Mouse (Mus musculus): ENCODE measurements around the gene Hoxa10. TPM values are rescaled to one million over a fixed set of nuclear protein-coding genes. Genes with fewer than 3 reads are reported as not detected.

The Hoxa10 gene
- total and polyA plus RNA-seq, 3 experiments = not detected

GRCm38 (mm10) chr6:52263321-52263585, 22.6 kb upstream of the Hoxa10 start:
- DNase-seq (ENCODE audit: low read depth, low spot score) = no peak
- Histone ChIP-seq H3K79me2 (ENCODE audit: control insufficient read depth, insufficient read depth, low read length, poor library complexity) (no peaks in the 10 kb centered on the region), H3K36me3 (ENCODE audit: control insufficient read depth in 1 of 2, insufficient read depth in 2 of 2, low read length in 2 of 2) (no peaks in the 10 kb centered on the region), H3K27ac (ENCODE audit: control insufficient read depth, low read depth, low read length) (no peak overlapping the region), H3K4me3 (ENCODE audit: control insufficient read depth in 1 of 2, insufficient read depth in 1 of 2, low read depth in 2 of 2, low read length in 2 of 2) (no peak overlapping the region), H3K4me1 (ENCODE audit: control insufficient read depth in 1 of 2, insufficient read depth in 2 of 2, low read length in 2 of 2) (no peaks in the 10 kb centered on the region), H3K9me3 (replicated peaks; ENCODE audit: insufficient read depth, low read length) (no peaks in the 10 kb centered on the region), H3K27me3 (ENCODE audit: control insufficient read depth in 1 of 2, insufficient read depth in 2 of 2, low read length in 2 of 2) (no peaks in the 10 kb centered on the region), H3K9ac (ENCODE audit: control insufficient read depth, low read depth, low read length, poor library complexity, severe bottlenecking) (no peak overlapping the region)
- TF ChIP-seq TBP (IDR thresholded peaks at IDR 0.05; ENCODE audit: low read depth, low read length) = no peak
- no peak for TF ChIP-seq ELF1 (IDR thresholded peaks at IDR 0.05; ENCODE audit: low read depth, low read length)
- no peak for TF ChIP-seq BHLHE40 (IDR thresholded peaks at IDR 0.05; ENCODE audit: borderline replicate concordance, low read depth, low read length)
- TF ChIP-seq RAD21 (IDR thresholded peaks at IDR 0.05; ENCODE audit: low read depth, low read length) = no peak
- no peak for TF ChIP-seq MYB (IDR thresholded peaks at IDR 0.05; ENCODE audit: low read depth, low read length)
- TF ChIP-seq JUND (IDR thresholded peaks at IDR 0.05; ENCODE audit: low read depth, low read length) = no peak
- TF ChIP-seq GATA1 (IDR thresholded peaks at IDR 0.05; ENCODE audit: low read depth, low read length) = no peak
- TF ChIP-seq SIN3A (IDR thresholded peaks at IDR 0.05; ENCODE audit: low read length) = no peak
- TF ChIP-seq NRF1 (IDR thresholded peaks at IDR 0.05; ENCODE audit: insufficient read depth, low read depth, low read length, poor library complexity, severe bottlenecking) = no peak
- no peak for TF ChIP-seq HCFC1 (IDR thresholded peaks at IDR 0.05; ENCODE audit: low read depth, low read length)
- no peak for TF ChIP-seq UBTF (IDR thresholded peaks at IDR 0.05; ENCODE audit: borderline replicate concordance, insufficient read depth, low read depth, low read length)
- no peak for TF ChIP-seq MYC (IDR thresholded peaks at IDR 0.05; ENCODE audit: low read depth, low read length)

- Histone ChIP-seq H3K4me3 (ENCODE audit: control insufficient read depth in 1 of 2, insufficient read depth in 1 of 2, low read depth in 2 of 2, low read length in 2 of 2) (no peak overlapping the region), H3K36me3 (ENCODE audit: control insufficient read depth in 1 of 2, insufficient read depth in 2 of 2, low read length in 2 of 2) (no peaks in the 10 kb centered on the region), H3K9ac (ENCODE audit: control insufficient read depth, low read depth, low read length, poor library complexity, severe bottlenecking) (no peak overlapping the region), H3K27me3 (ENCODE audit: control insufficient read depth in 1 of 2, insufficient read depth in 2 of 2, low read length in 2 of 2) (no peaks in the 10 kb centered on the region), H3K9me3 (replicated peaks; ENCODE audit: insufficient read depth, low read length) (no peaks in the 10 kb centered on the region), H3K4me1 (ENCODE audit: control insufficient read depth in 1 of 2, insufficient read depth in 2 of 2, low read length in 2 of 2) (no peaks in the 10 kb centered on the region), H3K27ac (ENCODE audit: control insufficient read depth, low read depth, low read length) (no peak overlapping the region), H3K79me2 (ENCODE audit: control insufficient read depth, insufficient read depth, low read length, poor library complexity) (no peaks in the 10 kb centered on the region)
- no peak for DNase-seq (ENCODE audit: low read depth, low spot score)
- no peak for TF ChIP-seq NELFE (IDR thresholded peaks at IDR 0.05; ENCODE audit: low read depth, low read length)
- no peak for TF ChIP-seq ZNF384 (IDR thresholded peaks at IDR 0.05; ENCODE audit: low read depth, low read length)
- TF ChIP-seq SMC3 (IDR thresholded peaks at IDR 0.05; ENCODE audit: low read depth, low read length) = no peak
- TF ChIP-seq TBP (IDR thresholded peaks at IDR 0.05; ENCODE audit: low read depth, low read length) = no peak
- TF ChIP-seq USF2 (IDR thresholded peaks at IDR 0.05; ENCODE audit: borderline replicate concordance in 1 of 2, insufficient read depth in 1 of 2, low read depth in 1 of 2, low read length in 2 of 2) = no peak
Observed at GRCm38 (mm10) chr6:52262463-52263320, 22.0 kb upstream of the Hoxa10 start.

All from MEL (cell line).